Mouse (Mus musculus): Measurements from ENCODE around the gene Mepce. TPM values are rescaled to one million over a fixed set of nuclear protein-coding genes. Genes with fewer than 3 reads are reported as not detected.
A peak's percentile ranks its signal among the peaks of the same experiment; 100 is the strongest.

Mepce gene
- polyA plus RNA-seq, 1 experiment from 2014 or later = 11.5 TPM

GRCm38 (mm10) chr5:137808316-137808715, 20.9 kb upstream of the Mepce start:
- ATAC-seq (replicated peaks; ENCODE audit: insufficient number of reproducible peaks, low FRiP score, low TSS enrichment, low read depth) (no peak), DNase-seq (ENCODE audit: low spot score) (no peak)
- H3K9ac ChIP-seq (replicated peaks; ENCODE audit: low read length) = no peak overlapping the region
- no peaks in the 10 kb centered on the region for H3K4me1 ChIP-seq (ENCODE audit: control insufficient read depth, insufficient read depth, low read length)
- H3K4me2 ChIP-seq (ENCODE audit: low read depth, low read length) = no peak overlapping the region
- 88% methylated on average over 5 of the region's 5 CpGs for WGBS
- no peak overlapping the region for H3K27ac ChIP-seq (replicated peaks; ENCODE audit: low read depth, low read length)
- no peak overlapping the region for H3K4me3 ChIP-seq (ENCODE audit: low read depth, low read length)
- no peaks in the 10 kb centered on the region for H3K27me3 ChIP-seq (ENCODE audit: control insufficient read depth, insufficient read depth, low read length)
- H3K9me3 ChIP-seq (replicated peaks; ENCODE audit: control insufficient read depth, low read length) = no peaks in the 10 kb centered on the region
- H3K36me3 ChIP-seq (replicated peaks; ENCODE audit: control insufficient read depth, insufficient read depth, low read depth, low read length) = no peaks in the 10 kb centered on the region

DNA sequence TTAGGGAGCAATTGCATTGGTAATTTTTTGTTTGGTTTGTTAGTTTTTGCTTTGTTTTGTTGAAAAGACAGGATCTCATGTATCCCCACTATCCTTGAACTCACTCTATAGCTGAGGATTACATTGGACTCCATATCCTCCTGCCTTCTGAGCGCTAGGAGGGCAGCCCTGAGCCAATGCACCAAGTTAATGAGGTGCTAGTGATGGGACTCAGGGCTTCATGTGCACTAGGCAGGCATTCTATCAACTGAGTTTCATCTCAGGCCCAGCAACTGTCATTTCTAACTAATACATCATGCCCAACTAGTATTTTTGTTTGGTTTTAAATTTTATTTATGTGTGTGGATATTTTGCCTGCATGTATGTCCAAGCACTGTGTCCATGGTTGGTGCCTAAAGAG, 18.7 kb upstream of the Mepce start:
- Histone ChIP-seq H3K9ac (replicated peaks; ENCODE audit: low read length) (no peak overlapping the region), H3K9me3 (replicated peaks; ENCODE audit: control insufficient read depth, low read length) (no peaks in the 10 kb centered on the region), H3K4me2 (ENCODE audit: low read depth, low read length) (no peak overlapping the region), H3K4me3 (ENCODE audit: low read depth, low read length) (no peak overlapping the region), H3K27ac (replicated peaks; ENCODE audit: low read depth, low read length) (no peak overlapping the region), H3K36me3 (replicated peaks; ENCODE audit: control insufficient read depth, insufficient read depth, low read depth, low read length) (no peaks in the 10 kb centered on the region), H3K27me3 (ENCODE audit: control insufficient read depth, insufficient read depth, low read length) (no peaks in the 10 kb centered on the region), H3K4me1 (ENCODE audit: control insufficient read depth, insufficient read depth, low read length) (no peaks in the 10 kb centered on the region)
- ATAC-seq (replicated peaks; ENCODE audit: insufficient number of reproducible peaks, low FRiP score, low TSS enrichment, low read depth) (no peak), DNase-seq (ENCODE audit: low spot score) (no peak)
- WGBS = 84% methylated on average over 1 of the region's 1 CpGs

DNA sequence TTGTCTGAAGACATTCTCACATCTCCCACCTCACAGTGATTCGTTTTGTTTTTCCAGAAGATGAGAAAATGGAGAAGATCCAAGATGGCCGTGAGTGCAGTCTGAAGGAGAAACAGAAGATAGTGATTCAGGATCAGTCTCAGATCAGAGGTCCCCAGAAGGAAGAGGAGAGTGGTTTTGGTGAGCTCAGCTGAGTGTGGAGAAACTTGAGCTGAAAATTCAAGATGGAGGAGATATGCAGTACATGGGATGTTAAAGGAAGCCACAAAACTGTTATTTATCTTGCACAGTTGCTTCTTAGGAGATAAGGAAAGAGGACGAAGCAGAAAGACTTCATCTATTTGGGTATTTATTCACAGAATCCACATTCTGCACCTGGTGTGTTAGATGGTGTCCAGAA, 13.5 kb upstream of the Mepce start:
- ATAC-seq (replicated peaks; ENCODE audit: insufficient number of reproducible peaks, low FRiP score, low TSS enrichment, low read depth) (no peak), DNase-seq (ENCODE audit: low spot score) (no peak)
- WGBS = 87% methylated on average over 3 of the region's 3 CpGs
- H3K36me3 ChIP-seq (replicated peaks; ENCODE audit: control insufficient read depth, insufficient read depth, low read depth, low read length) = no peaks in the 10 kb centered on the region
- no peak overlapping the region for H3K4me3 ChIP-seq (ENCODE audit: low read depth, low read length)
- no peaks in the 10 kb centered on the region for H3K9me3 ChIP-seq (replicated peaks; ENCODE audit: control insufficient read depth, low read length)
- H3K27ac ChIP-seq (replicated peaks; ENCODE audit: low read depth, low read length) = no peak overlapping the region
- no peaks in the 10 kb centered on the region for H3K27me3 ChIP-seq (ENCODE audit: control insufficient read depth, insufficient read depth, low read length)
- H3K4me2 ChIP-seq (ENCODE audit: low read depth, low read length) = no peak overlapping the region
- H3K4me1 ChIP-seq (ENCODE audit: control insufficient read depth, insufficient read depth, low read length) = no peaks in the 10 kb centered on the region
- no peak overlapping the region for H3K9ac ChIP-seq (replicated peaks; ENCODE audit: low read length)

GRCm38 (mm10) chr5:137796606-137797005, 9.2 kb upstream of the Mepce start:
- no peaks in the 10 kb centered on the region for H3K4me1 ChIP-seq (ENCODE audit: control insufficient read depth, insufficient read depth, low read length)
- no peaks in the 10 kb centered on the region for H3K36me3 ChIP-seq (replicated peaks; ENCODE audit: control insufficient read depth, insufficient read depth, low read depth, low read length)
- WGBS = 80% methylated on average over 3 of the region's 3 CpGs
- no peak for ATAC-seq (replicated peaks; ENCODE audit: insufficient number of reproducible peaks, low FRiP score, low TSS enrichment, low read depth)
- DNase-seq (ENCODE audit: low spot score) = no peak
- H3K27me3 ChIP-seq (ENCODE audit: control insufficient read depth, insufficient read depth, low read length) = no peaks in the 10 kb centered on the region
- H3K27ac ChIP-seq (replicated peaks; ENCODE audit: low read depth, low read length) = no peak overlapping the region
- no peak overlapping the region for H3K4me2 ChIP-seq (ENCODE audit: low read depth, low read length)
- H3K4me3 ChIP-seq (ENCODE audit: low read depth, low read length) = no peak overlapping the region
- no peak overlapping the region for H3K9ac ChIP-seq (replicated peaks; ENCODE audit: low read length)
- no peaks in the 10 kb centered on the region for H3K9me3 ChIP-seq (replicated peaks; ENCODE audit: control insufficient read depth, low read length)

DNA sequence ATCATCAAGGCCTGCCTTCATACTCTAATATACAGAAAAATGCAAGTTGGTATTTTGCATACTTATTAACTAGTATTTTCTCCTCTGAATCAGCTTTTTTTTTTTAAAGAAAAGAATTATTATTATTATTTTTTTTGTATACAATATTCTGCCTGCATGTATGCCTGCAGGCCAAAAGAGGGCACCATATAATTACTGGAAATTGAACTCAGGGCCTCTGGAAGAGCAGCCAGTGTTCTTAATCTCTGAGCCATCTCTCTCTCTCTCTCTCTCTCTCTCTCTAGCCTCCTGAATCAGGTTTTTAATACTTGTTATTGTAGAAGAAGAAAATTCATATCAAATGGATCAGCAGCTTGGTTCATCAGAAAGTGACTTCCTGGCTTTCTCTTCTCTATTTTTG, 4.1 kb upstream of the Mepce start:
- Histone ChIP-seq H3K9ac (replicated peaks; ENCODE audit: low read length) (no peak overlapping the region), H3K4me1 (ENCODE audit: control insufficient read depth, insufficient read depth, low read length) (no peaks in the 10 kb centered on the region), H3K27me3 (ENCODE audit: control insufficient read depth, insufficient read depth, low read length) (no peaks in the 10 kb centered on the region), H3K27ac (replicated peaks; ENCODE audit: low read depth, low read length) (no peak overlapping the region), H3K4me2 (ENCODE audit: low read depth, low read length) (no peak overlapping the region), H3K36me3 (replicated peaks; ENCODE audit: control insufficient read depth, insufficient read depth, low read depth, low read length) (no peaks in the 10 kb centered on the region), H3K9me3 (replicated peaks; ENCODE audit: control insufficient read depth, low read length) (no peaks in the 10 kb centered on the region), H3K4me3 (ENCODE audit: low read depth, low read length) (no peak overlapping the region)
- ATAC-seq (replicated peaks; ENCODE audit: insufficient number of reproducible peaks, low FRiP score, low TSS enrichment, low read depth) = no peak
- DNase-seq (ENCODE audit: low spot score) = no peak

DNA sequence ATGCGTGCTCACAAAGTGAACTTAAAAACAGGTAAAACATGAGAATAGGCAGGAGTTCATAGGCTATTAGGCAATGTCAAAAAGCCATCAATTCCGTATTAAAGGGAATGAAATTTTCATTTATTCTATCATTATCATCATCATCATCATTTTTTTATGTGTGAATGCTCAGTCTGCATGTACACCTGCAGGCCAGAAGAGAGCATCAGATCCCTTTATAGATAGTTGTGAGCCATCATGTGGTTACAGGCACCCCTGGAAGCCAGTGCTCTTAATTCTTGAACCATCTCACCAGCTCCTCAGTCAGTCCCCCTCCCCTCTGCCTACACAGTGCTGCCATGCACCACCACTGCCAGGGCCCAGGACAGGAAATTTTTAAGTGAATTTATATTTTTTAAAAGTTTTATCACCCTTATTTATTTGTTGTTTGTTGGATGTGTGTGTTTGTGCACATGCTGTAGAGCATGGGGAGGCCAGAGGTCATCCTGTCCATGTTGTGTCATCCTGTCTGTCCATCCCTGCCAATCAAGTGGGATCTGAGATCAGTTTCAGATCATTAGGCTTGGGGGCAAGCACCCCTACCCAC, 1.6 kb upstream of the Mepce start:
- H3K4me3 ChIP-seq (ENCODE audit: low read depth, low read length) = no peak overlapping the region
- H3K27ac ChIP-seq (replicated peaks; ENCODE audit: low read depth, low read length) = no peak overlapping the region
- H3K9ac ChIP-seq (replicated peaks; ENCODE audit: low read length) = no peak overlapping the region
- peaks cover 8% of the 10 kb centered on the region for H3K4me1 ChIP-seq (ENCODE audit: control insufficient read depth, insufficient read depth, low read length)
- WGBS = 94% methylated on average over 2 of the region's 2 CpGs
- H3K9me3 ChIP-seq (replicated peaks; ENCODE audit: control insufficient read depth, low read length) = no peaks in the 10 kb centered on the region
- no peak for ATAC-seq (replicated peaks; ENCODE audit: insufficient number of reproducible peaks, low FRiP score, low TSS enrichment, low read depth)
- H3K4me2 ChIP-seq (ENCODE audit: low read depth, low read length) = no peak overlapping the region
- H3K36me3 ChIP-seq (replicated peaks; ENCODE audit: control insufficient read depth, insufficient read depth, low read depth, low read length) = no peaks in the 10 kb centered on the region; the same call in 1 of the 2 replicates
- DNase-seq (ENCODE audit: low spot score) = no peak
- H3K27me3 ChIP-seq (ENCODE audit: control insufficient read depth, insufficient read depth, low read length) = no peaks in the 10 kb centered on the region

GRCm38 (mm10) chr5:137788171-137788570, 716 bp upstream of the Mepce start:
- DNase-seq (ENCODE audit: low spot score) = no peak
- H3K9ac ChIP-seq (replicated peaks; ENCODE audit: low read length) = no peak overlapping the region
- no peak overlapping the region for H3K27ac ChIP-seq (replicated peaks; ENCODE audit: low read depth, low read length)
- peak overlapping the region; percentile 44; the same call in 1 of the 2 replicates for H3K4me3 ChIP-seq (ENCODE audit: low read depth, low read length)
- no peak for ATAC-seq (replicated peaks; ENCODE audit: insufficient number of reproducible peaks, low FRiP score, low TSS enrichment, low read depth)
- 69% methylated on average over 24 of the region's 24 CpGs for WGBS
- H3K4me1 ChIP-seq (ENCODE audit: control insufficient read depth, insufficient read depth, low read length) = peaks cover 8% of the 10 kb centered on the region
- no peaks in the 10 kb centered on the region; the same call in 1 of the 2 replicates for H3K36me3 ChIP-seq (replicated peaks; ENCODE audit: control insufficient read depth, insufficient read depth, low read depth, low read length)
- no peaks in the 10 kb centered on the region for H3K27me3 ChIP-seq (ENCODE audit: control insufficient read depth, insufficient read depth, low read length)
- H3K4me2 ChIP-seq (ENCODE audit: low read depth, low read length) = peak overlapping the region; percentile 27
- H3K9me3 ChIP-seq (replicated peaks; ENCODE audit: control insufficient read depth, low read length) = no peaks in the 10 kb centered on the region

GRCm38 (mm10) chr5:137786109-137786942, 1.1 kb downstream of the Mepce start:
- Histone ChIP-seq H3K36me3 (replicated peaks; ENCODE audit: control insufficient read depth, insufficient read depth, low read depth, low read length) (no peaks in the 10 kb centered on the region; the same call in none of the 2 replicates), H3K4me2 (ENCODE audit: low read depth, low read length) (peak overlapping the region; percentile 60), H3K9me3 (replicated peaks; ENCODE audit: control insufficient read depth, low read length) (no peaks in the 10 kb centered on the region), H3K27ac (replicated peaks; ENCODE audit: low read depth, low read length) (peak overlapping the region; percentile 97), H3K4me1 (ENCODE audit: control insufficient read depth, insufficient read depth, low read length) (peaks cover 8% of the 10 kb centered on the region), H3K4me3 (ENCODE audit: low read depth, low read length) (peak overlapping the region; percentile 83), H3K27me3 (ENCODE audit: control insufficient read depth, insufficient read depth, low read length) (no peaks in the 10 kb centered on the region), H3K9ac (replicated peaks; ENCODE audit: low read length) (peak overlapping the region; percentile 95)
- peak; percentile 100 for DNase-seq (ENCODE audit: low spot score)
- ATAC-seq (replicated peaks; ENCODE audit: insufficient number of reproducible peaks, low FRiP score, low TSS enrichment, low read depth) = peak; percentile 83
- under 1% methylated on average over 75 of the region's 79 CpGs for WGBS
